Mouse (Mus musculus): Measurements from ENCODE around the gene Fam213a. TPM values are rescaled to one million over a fixed set of nuclear protein-coding genes. Genes with fewer than 3 reads are reported as not detected.
A peak's percentile ranks its signal among the peaks of the same experiment; 100 is the strongest.

Gene Fam213a
- total RNA-seq, 2 experiments from 2014 or later: 75.5 to 79.0 TPM

GRCm38 (mm10) chr14:41006263-41006662 is 7.3 kb downstream of the Fam213a start:
- no peak for DNase-seq (ENCODE audit: low spot score in 2 of 2)

GRCm38 (mm10) chr14:41005716-41006115 is 7.9 kb downstream of the Fam213a start:
- DNase-seq (ENCODE audit: low spot score in 2 of 2): no peak

DNA sequence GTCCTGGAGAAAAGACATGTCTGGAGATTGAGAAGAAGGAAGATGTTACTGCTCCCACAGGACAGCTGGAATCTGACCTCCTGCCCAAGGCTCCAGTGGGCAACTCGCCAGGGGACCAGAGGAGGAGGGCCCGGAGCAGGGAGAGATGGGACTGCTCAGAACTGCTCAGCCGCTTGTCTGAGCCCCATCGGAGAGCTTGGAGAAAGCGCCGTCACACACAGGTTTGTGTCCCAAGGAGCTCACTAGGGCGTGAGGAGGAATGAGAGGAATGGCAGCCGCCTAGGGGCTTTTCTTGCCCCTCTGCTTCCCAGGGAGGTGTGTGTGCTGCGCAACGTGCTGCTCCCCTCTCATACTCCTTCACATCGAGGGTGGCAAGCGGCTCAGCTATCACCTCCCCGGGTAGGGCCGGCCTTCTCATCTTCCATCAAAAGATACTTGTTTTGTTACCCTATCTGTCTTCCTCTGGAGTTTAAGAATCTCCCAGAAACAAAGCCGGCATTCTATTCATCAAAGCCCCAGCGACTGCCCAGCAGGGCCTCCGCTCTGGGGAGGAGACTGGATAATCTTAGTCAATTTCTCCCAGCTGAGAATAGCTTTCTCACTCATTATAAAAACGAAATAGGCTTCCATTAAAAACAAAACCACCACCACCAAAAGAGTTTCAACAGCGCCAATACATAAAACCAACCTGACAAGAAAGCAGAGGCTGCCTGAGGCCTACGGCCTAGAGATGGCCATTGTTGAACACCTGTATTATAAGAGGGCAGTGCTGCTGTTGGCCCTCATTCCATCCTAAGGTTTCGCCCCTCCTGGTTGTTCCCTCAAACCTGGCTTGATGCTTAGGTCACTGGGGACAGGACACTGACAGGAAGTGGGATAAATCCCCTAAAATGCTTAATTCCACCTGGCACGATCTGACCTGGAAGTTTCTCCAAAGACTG is 9.1 kb downstream of the Fam213a start:
- peak; percentile 22 to 52 for DNase-seq (ENCODE audit: low spot score in 2 of 2)

DNA sequence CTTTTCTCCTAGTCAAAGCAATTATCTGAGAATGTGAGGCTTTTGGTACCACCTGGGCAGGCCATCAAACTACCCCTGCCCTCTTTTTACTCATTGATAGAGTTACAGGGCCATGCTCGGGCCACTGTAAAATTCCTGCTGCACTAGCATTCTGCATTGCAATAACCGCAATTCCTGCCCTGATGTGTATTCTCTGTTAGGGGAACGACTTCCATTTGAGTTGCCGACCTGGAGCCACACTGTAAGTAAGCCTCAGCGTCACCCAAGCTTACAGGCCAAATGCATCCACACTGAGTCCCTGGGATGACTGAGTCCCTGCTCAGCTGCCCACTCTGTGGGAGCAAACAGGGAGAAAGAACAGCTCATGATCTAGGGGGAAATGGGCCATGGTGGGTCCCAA is 12.0 kb downstream of the Fam213a start:
- DNase-seq (ENCODE audit: low spot score in 2 of 2): no peak

DNA sequence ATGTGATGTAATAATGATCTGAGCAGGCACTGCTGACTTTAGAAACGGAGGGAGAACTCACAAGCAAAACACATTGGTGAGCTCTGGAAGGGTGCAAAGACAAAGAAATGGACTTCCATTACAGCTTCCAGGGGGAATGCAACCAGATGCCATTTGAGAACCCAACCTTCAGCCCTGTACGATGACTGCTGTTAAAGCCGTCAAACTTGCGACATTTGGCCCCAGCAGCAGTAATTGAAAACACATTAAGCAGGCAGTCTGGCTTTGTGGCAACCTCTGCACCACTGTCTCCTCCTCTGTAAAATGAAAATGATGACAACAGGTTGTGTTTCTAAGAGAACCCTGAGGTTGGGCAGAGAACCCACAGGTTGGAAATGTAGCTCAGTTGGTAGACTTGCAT is 12.8 kb downstream of the Fam213a start:
- no peak for DNase-seq (ENCODE audit: low spot score in 2 of 2)

DNA sequence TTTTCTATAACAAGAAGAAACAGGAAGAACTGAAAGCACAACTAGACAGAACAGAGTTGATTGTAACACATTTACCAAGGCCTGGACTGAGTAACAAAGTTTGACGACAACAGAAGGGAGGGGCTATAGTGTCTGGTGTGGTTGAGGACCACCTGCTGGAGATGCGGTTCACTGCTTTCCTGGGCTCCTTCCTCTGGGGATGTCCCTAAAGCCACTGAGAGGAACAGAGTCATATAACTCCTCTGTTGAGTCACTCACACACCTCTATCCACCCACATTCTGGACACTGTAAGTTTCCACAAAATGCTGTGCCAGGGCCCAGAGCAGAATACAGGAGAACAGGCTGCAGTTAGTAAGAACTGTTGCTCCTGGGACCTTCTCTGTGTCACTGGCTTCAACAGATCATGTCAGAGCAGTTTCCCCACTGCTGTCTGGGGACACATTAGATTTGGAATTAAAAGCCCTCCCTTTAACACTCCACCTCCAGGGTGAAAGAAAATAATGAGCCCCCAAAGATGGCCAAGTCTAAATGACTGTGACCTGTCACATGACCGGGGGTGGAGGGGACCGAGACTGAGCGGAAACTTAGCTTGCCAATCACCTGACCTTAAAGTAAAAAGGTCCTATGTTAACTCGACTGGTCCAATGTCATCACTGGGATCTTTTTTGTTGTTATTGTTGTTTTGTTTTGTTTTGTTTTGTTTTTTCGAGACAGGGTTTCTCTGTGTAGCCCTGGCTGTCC is 13.5 kb downstream of the Fam213a start:
- DNase-seq (ENCODE audit: low spot score in 2 of 2): no peak

GRCm38 (mm10) chr14:40996171-40996570 is 17.4 kb downstream of the Fam213a start:
- no peak for DNase-seq (ENCODE audit: low spot score in 2 of 2)

DNA sequence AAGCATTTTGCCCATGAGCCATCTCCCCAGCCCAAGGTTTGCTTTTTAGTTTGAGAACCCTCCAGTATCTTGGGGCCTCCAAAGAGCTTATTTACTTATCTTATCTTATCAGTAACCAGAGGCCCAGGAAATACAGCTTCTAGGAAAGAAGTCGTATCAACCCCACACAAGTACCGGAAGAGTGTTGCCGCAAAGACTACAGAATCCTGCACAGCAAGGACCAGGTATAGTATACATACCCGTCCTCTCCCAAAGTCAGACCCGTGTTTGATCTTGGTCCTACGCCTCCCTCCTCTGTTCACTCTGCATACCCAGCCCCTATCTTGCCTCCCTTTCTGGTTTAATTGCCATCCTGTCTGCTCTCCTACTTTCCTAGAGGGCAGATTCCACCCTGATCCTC is 21.1 kb downstream of the Fam213a start:
- no peak for DNase-seq (ENCODE audit: low spot score in 2 of 2)

GRCm38 (mm10) chr14:40988780-40989179 is 24.8 kb downstream of the Fam213a start:
- no peak for DNase-seq (ENCODE audit: low spot score in 2 of 2)

GRCm38 (mm10) chr14:40987184-40987583 is 26.4 kb downstream of the Fam213a start:
- DNase-seq (ENCODE audit: low spot score in 2 of 2): no peak

GRCm38 (mm10) chr14:40985635-40986034 is 28.0 kb downstream of the Fam213a start:
- DNase-seq (ENCODE audit: low spot score in 2 of 2): no peak

DNA sequence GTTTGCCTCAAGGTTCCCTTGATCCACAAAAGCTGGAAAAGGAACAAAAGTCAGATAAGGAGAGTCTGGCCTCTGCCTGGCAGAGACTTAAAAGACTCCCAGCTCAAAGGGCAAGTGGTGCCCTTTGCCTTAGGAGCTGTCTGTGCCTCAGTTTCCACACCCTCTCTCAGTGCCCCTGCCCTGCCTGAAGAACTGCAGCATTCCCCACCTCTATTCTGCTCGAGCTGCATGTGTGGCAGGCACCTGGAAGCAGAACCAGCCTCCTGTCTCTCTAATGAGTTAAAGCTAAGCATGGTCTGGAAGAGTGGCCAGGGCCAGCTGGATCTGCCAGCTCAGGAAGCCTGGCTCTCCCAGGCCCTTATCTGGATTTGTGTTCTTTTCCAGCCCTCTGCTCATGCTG is 33.9 kb downstream of the Fam213a start:
- no peak for DNase-seq (ENCODE audit: low spot score in 2 of 2)

DNA sequence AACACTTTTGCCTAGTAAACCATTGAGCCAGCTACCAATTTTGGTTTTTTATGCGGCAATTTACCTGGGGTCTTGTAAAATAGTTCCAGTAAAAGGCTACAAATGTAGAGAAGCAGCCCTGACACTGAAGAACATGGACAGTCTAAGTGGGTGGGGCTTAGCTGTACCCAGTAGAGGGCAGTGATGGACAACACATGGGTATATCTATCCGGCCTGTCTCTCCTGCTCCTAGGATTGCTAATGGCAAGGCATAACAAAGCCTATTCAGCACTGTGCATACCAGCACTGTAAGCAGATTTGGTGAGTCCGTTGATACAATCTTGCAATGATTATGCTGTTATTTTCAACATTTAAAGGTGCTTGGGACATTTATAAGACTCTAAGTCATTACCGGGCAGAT is 34.6 kb downstream of the Fam213a start:
- DNase-seq (ENCODE audit: low spot score in 2 of 2): no peak

GRCm38 (mm10) chr14:40975127-40975721 is 38.4 kb downstream of the Fam213a start:
- DNase-seq (ENCODE audit: low spot score in 2 of 2): peak in 1 of 2 experiments; percentile 42

- no peak for DNase-seq (ENCODE audit: low spot score in 2 of 2)
Measured at GRCm38 (mm10) chr14:40968051-40968450, 45.5 kb downstream of the Fam213a start.

DNA sequence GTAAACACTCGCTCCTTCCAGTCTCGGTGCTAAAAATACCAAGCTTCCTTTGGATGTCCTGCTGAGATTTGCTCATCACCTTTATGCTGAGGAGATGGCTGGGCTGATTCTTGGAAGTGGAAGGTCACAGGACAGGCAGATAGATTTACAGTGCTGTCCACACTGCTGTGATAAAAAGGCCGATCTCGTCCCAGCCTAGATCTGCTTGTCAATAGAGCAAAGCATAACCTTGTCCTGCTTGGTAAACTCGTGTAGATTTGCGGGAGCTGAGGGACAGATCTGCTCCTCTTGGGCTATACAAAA is 46.0 kb downstream of the Fam213a start:
- DNase-seq (ENCODE audit: low spot score in 2 of 2): no peak

- DNase-seq (ENCODE audit: low spot score in 2 of 2): peak; percentile 93 to 97
Measured at GRCm38 (mm10) chr14:40966862-40967597, 46.6 kb downstream of the Fam213a start.

GRCm38 (mm10) chr14:40966392-40966861 is 47.2 kb downstream of the Fam213a start, which contains the start of gene Tspan14:
Gene Tspan14, minus strand, starts transcription at chr14:40966807.
- no peak for DNase-seq (ENCODE audit: low spot score in 2 of 2)

GRCm38 (mm10) chr14:40965507-40966356 is 47.9 kb downstream of the Fam213a start:
- no peak for DNase-seq (ENCODE audit: low spot score in 2 of 2)

DNA sequence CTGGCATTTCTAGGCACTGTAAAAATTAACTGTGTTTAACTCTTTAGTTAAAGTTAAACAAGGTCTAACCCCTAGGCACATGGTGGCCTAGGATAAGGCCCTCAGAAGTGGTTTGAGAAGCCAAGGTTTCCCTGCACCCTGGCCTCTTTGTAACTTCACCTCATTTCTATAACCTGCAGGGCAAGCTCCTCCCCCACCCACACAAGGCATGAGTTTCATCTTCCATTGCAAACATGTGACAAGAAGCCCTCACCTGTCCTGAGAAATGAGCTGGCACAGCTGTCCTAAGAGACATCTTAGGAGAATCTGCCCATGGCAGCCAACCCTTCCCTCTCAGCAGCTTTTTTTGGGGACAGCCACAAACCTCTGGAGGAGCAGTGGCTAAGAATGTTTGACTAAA is 48.7 kb downstream of the Fam213a start:
- no peak for DNase-seq (ENCODE audit: low spot score in 2 of 2)
